Mouse (Mus musculus) left cerebral cortex, postnatal 25 days (tissue): ENCODE data around the gene Rps5. TPM values are rescaled to one million over a fixed set of nuclear protein-coding genes. Genes with fewer than 3 reads are reported as not detected.
"Not testable (repeated sequence)": the region's sequence is repeated elsewhere in the genome, so short reads cannot be mapped to it uniquely, and the experiment has no call there.

ENCODE experiments used
- DNase-seq, 2 experiments: peaks; one replicate each; pipeline ENCODE4 v3.0.0; 2022; ENCODE audit warnings: low spot score in 2 of 2, mixed read lengths in 1 of 2
- intact Hi-C: fragments of 180-260 bp; cut with DNase I; formaldehyde crosslinking; loops from one replicate; pipeline ENCODE4 v1.15.1; 2025
- total RNA-seq, 2 experiments: library from RNA; stranded (reverse); gene quantifications; 2 replicates each; pipeline ENCODE4 v1.2.3; 2021

Gene Rps5
- total RNA-seq, 2 experiments from 2014 or later = 339 to 352 TPM

DNA sequence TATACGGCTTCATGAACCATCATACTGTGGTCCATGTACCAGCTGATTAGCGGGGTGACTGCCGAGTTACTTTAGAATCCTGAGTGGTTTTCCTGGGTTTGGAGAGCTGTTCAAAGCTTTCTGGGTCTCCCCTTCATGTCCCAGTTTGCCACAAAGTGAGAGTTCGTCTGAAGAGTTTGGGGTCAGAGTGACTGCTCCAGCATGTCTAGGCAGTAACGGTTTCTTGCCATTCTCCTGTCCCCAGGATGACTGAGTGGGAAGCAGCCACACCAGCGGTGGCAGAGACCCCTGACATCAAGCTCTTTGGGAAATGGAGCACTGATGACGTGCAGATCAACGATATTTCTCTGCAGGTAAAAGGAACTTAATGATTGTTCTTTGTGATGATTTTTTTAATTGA lies 639 bp downstream of the Rps5 start:
- no peak for DNase-seq
- intact Hi-C loops = loop anchor here (5.0 kb wide), 3 partner anchors 45 to 115 kb away; partner anchors contain the start of genes Ube2m and Zfp324

DNA sequence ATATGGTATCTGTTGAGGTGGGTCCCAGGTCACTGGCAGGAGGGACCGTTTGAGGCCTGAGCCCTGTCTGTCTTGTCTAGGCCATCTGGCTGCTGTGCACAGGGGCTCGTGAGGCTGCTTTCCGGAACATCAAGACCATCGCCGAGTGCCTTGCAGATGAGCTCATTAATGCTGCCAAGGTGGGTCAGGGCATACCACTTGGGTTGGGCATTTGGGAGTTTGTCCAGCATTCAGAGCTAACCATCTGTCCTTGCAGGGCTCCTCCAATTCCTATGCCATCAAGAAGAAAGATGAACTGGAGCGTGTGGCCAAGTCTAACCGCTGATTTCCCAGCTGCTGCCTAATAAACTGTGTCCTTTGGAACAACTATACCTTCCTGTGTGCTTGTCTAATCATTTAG lies 4.2 kb downstream of the Rps5 start:
- no peak for DNase-seq

DNA sequence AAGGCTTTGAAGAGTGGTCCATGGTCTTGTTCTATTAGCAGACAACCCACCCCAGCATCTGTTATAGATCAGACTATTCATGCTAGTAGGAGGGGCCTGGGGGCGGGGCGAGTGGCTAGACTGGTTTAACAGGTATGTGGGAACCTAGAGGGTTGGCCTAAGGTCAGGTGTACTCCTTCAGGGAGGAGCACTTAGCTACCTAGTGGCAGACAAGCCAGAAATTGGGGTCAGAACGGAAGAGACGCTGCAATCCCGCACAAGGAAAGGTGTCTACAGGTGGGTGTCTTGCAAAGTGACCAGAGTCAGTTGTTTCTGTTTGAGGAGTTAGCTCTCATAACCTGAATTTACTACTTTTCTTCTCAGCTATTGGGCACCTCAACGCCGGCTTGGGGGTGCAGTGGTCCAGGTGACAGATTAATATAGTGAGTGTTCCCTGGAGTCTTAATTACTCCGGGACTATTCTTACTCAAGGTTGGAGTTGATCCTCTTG lies 5.1 kb downstream of the Rps5 start, which contains the start of gene Rnf225:
Rnf225 (plus strand) TSS at position 226 of the 490 bp plus-strand sequence.
- no peak for DNase-seq
- intact Hi-C loops = no loop called here

More for the DNA sequence above, 4.2 kb downstream of the Rps5 start:
- intact Hi-C loops = no loop called here

GRCm38 (mm10) chr7:12927693-12928589 lies 5.9 kb downstream of the Rps5 start:
- peak; percentile 27 to 51 for DNase-seq
- intact Hi-C loops = no loop called here

- DNase-seq = no peak
- intact Hi-C loops = no loop called here
Measured at GRCm38 (mm10) chr7:12933615-12934140, 11.6 kb downstream of the Rps5 start.

GRCm38 (mm10) chr7:12934808-12935207 lies 12.7 kb downstream of the Rps5 start:
- intact Hi-C loops = no loop called here
- DNase-seq = no peak

GRCm38 (mm10) chr7:12937254-12937803 lies 15.2 kb downstream of the Rps5 start:
- intact Hi-C loops = not testable (repeated sequence)

DNA sequence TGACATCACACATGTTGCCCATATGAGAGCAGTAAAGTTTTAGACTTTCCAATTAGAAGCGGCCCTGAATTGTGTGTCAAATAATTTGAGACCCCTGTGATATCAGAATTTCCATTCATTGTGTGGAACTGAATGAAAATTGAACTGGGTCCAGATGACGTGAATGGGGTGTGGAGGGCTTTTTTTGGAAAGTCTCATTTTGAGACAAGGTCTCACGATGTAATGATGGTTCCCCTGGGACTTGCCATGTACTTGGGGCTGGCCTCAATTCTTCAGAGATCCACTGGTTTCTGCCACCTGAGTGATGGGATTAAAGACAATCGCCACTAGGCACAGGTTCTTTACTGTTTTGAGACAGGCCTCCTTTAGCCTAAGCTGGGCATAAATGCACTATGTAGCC lies 18.5 kb downstream of the Rps5 start:
- intact Hi-C loops = no loop called here
- no peak for DNase-seq

More at GRCm38 (mm10) chr7:12937254-12937803, 15.2 kb downstream of the Rps5 start:
- DNase-seq = not testable (repeated sequence)

GRCm38 (mm10) chr7:12943488-12943887 lies 21.4 kb downstream of the Rps5 start:
- no peak for DNase-seq
- intact Hi-C loops = no loop called here

DNA sequence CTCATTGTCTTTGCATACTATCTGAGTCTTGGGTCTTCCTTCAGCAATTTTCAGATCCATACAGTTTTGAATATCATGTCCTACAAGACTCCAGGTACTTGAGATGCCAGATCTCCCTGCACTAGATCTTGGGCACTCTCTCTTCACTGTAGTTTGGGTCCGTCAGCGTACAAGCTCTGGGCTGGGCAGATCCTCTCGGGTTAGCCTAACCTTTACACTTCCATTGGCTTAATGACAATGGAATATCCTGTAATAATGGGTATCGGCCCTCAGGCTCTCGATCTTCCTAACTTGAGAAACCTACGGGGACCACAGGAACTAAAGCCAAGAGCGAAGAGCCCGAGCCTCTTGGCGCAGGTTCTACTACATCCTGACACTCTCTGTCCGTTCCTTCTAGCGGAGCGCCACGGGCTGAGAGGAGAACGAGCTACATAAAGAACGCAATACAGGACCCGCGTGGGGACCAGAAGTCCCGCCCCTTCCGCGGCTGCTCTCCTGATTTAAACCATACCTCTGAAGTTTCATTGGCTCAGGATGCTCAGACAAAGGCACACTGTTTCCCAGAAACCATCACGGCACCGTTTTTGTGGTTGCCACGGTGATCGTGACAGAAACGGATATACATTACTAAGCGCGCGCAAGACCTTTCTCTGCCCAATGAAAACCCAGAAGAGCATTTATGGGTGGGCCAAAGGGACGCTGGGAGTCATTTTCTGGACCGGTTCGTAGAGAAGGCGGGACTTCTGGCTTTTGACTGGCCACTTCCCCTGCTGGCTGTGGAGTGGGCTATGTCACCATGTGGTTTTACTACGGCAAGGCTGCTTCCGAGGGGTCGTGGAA lies 27.2 kb downstream of the Rps5 start:
- intact Hi-C loops = loop anchor here (5.0 kb wide), 1 partner anchor 37 kb away; no protein-coding TSS in a partner anchor
- DNase-seq = peak; percentile 97 to 100

DNA sequence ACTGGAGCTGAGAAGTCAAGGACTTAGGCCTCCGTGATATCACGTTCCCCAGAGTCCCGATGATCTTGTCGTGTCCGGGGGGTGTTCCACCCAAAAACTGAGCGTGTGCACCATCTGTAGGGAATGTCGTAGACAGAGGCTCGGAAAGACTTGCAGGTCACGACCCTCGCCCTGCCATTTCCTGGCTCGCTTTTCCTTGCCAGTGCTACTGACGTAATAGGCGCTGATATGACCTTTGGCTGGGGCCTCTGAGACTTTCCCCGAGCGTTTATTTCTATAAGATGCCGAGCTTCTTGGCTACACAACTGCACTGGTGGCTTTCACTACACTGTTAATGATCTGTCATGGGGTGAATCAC lies 27.8 kb downstream of the Rps5 start:
- no peak for DNase-seq
- intact Hi-C loops = loop anchor here (5.0 kb wide), 1 partner anchor 38 kb away; no protein-coding TSS in a partner anchor

DNA sequence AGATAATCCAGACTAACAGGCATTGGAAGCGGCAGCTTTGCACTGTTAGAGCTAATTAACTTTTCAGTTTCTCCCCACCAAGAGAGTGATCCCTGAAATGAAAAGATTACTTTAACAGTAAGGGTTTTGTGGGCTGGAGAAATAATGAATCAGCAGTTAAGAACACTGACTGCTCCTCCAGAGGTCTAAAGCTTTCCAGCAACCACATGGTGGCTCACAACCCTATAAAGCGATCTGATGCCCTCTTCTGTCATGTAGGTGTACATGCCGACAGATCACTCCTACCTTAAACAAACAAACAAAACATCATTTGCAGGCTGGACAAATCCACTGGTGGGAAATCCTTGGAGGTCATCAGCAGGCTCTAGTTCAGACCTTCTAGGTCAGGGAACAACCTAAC lies 32.8 kb downstream of the Rps5 start:
- intact Hi-C loops = no loop called here
- no peak for DNase-seq

DNA sequence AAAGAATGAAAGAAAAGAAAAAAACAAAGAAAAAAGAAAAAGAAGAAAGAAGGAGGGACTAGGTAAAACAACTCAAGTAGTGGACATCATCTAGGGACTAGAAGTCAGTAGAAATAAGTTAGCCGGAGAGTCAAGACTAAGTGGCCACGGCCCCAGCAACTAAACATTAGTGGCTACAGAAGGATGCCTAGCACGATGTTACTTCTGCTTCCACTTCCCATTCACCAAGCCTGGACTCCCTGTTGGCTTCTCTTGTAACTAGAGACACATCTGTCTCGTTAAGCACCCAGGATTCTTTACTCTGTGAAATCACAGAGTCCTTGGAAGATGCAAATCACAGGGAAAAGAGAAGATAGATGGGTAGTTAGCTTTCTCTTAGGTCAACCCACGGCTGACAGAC lies 35.4 kb downstream of the Rps5 start:
- DNase-seq = no peak
- intact Hi-C loops = no loop called here

- DNase-seq = no peak
- intact Hi-C loops = no loop called here
Measured at GRCm38 (mm10) chr7:12958948-12959347, 36.9 kb downstream of the Rps5 start.

GRCm38 (mm10) chr7:12959718-12960117 lies 37.6 kb downstream of the Rps5 start:
- intact Hi-C loops = no loop called here
- DNase-seq = no peak

DNA sequence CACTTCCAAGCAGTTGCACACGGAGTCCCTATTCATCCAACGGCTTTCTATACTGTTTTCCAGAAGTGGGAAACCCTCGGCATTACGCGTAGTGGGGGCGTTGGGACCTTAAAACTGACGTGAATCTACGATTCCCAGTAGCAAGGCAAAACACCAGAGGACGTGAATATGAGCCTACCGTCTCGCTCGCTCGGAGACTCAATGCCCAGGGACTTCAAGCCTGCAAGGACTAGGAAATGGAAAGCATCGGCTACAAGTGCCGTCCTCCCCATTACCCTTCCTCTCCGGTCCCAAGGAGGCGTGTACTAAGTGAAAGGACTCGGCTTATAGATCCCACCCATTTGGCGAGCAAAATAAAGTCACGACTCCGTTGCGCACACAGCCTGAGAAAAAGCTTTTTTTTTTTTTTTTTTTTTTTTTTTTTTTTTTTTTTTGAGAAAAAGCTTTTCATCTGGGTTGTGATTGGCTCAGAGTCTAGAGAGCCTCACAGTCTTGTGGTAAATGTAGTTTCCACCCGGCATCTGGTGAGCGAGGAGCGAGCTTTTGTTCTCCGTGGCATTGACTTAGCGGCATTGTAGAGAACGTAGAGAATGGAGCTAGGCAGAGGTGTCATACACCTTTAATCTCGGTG lies 39.5 kb downstream of the Rps5 start:
- intact Hi-C loops = no loop called here

GRCm38 (mm10) chr7:12965678-12966091 lies 43.6 kb downstream of the Rps5 start, which contains the start of gene Zfp324:
Zfp324 (plus strand) TSS chr7:12965838.
- intact Hi-C loops = loop anchor here (2.0 to 5.0 kb wide), 2 partner anchors 13 to 43 kb away; partner anchors contain the start of gene Rps5
- peak; percentile 92 to 97 for DNase-seq

More for the DNA sequence above, 39.5 kb downstream of the Rps5 start:
- DNase-seq = peak; percentile 46 to 76

DNA sequence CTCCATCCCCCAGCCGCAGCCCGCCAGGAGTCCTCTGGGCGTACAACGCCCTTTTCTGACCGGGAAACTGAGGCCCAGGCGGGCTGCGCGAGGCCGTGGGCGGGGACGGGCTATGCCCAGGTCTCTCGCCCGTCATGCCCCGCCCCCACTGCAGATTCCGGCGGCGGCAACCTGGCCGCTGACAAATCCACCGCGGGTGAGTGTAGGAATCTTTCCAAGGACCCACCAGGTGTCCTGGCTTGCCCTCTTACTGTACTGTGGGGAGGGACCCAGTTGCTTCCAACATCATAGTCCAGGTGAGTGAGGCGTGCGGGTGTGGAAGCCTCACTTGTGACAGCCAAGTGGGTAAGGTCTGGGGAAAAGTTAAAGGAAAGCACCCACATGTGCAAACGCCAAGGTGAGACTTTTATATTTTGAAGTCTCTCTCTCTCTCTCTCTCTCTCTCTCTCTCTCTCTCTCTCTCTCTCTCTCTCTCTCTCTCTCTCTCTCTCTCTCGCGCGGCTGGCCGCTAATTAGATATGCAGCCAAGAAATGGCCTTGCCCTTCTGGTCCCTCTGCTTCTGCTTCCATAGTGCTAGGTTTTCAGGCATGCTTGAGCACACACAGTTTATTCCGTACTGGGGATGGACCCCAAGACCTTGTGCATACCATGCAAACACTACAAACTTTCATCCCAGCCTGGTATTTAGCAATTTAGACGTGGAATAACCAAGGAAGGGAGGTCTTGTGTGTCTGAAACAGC lies 44.2 kb downstream of the Rps5 start:
- no peak for DNase-seq
- intact Hi-C loops = loop anchor here (5.0 kb wide), 1 partner anchor 44 kb away; the partner anchor contains the start of gene Rps5
